Mouse (Mus musculus) small intestine, adult 2 months (tissue): ENCODE data around the gene 3110082J24Rik. TPM values are rescaled to one million over a fixed set of nuclear protein-coding genes. Genes with fewer than 3 reads are reported as not detected.

Source experiments
- H3K27ac ChIP-seq: fragments of 200-500 bp; 2 replicates; pipeline ENCODE4 v1.5.1; 2012; ENCODE audit warnings: low read depth, low read length, control low read depth, inconsistent platforms; ENCODE audit not compliant: insufficient read depth
- H3K27me3 ChIP-seq: fragments of 200-500 bp; 2 replicates; pipeline ENCODE4 v1.6.1; 2012; ENCODE audit warnings: mild to moderate bottlenecking, moderate library complexity, low read length, inconsistent platforms; ENCODE audit not compliant: control insufficient read depth, insufficient read depth
- H3K36me3 ChIP-seq: fragments of 200-500 bp; 2 replicates; pipeline ENCODE4 v1.6.1; 2012; ENCODE audit warnings: mild to moderate bottlenecking, low read length, control low read depth, inconsistent platforms; ENCODE audit not compliant: control insufficient read depth, insufficient read depth
- H3K4me1 ChIP-seq: fragments of 200-500 bp; 2 replicates; pipeline ENCODE4 v1.6.1; 2012; ENCODE audit warnings: low read length, inconsistent platforms, mixed read lengths; ENCODE audit not compliant: control insufficient read depth, insufficient read depth, insufficient read length
- H3K4me3 ChIP-seq: fragments of 200-500 bp; 2 replicates; pipeline ENCODE4 v1.5.1; 2012; ENCODE audit warnings: low read depth, mild to moderate bottlenecking, control low read depth, inconsistent platforms, low read length, moderate library complexity
- CTCF ChIP-seq: fragments of 200-500 bp; IDR thresholded peaks from 2 replicates; pipeline ENCODE4 v1.5.1; 2012; ENCODE audit warnings: low read depth, mild to moderate bottlenecking, control low read depth, inconsistent platforms, low read length, moderate library complexity, mixed read lengths; ENCODE audit not compliant: insufficient replicate concordance, insufficient read length; ENCODE audit errors: extremely low read depth
- POLR2A ChIP-seq: fragments of 200-500 bp; IDR thresholded peaks from 2 replicates; pipeline ENCODE4 v1.6.1; 2012; ENCODE audit warnings: low read depth, mild to moderate bottlenecking, control low read depth, inconsistent platforms, low read length, moderate library complexity
- WGBS: fragments of 180-500 bp; shearing (Covaris S2); methylation state at CpG from one replicate; pipeline ENCODE4 v1.1.7; 2018; 5-methylcytosine and 5-hydroxymethylcytosine counted together
- polyA plus RNA-seq: library from polyadenylated mRNA; depleted of rRNA; stranded (reverse); fragments of >200 nt; gene quantifications from 2 replicates; pipeline ENCODE4 v1.2.3, GENCODE M21; 2012

3110082J24Rik gene
- polyA plus RNA-seq, 1 experiment = not detected

GRCm38 (mm10) chr5:30115718-30116117 lies 9.8 kb upstream of the 3110082J24Rik start:
- 75% methylated on average over 10 of the region's 10 CpGs for WGBS
- peaks cover 14% of the 10 kb centered on the region for H3K27me3 ChIP-seq
- no peak for TF ChIP-seq CTCF
- TF ChIP-seq POLR2A = no peak
- no peak overlapping the region for H3K4me3 ChIP-seq
- peaks cover 24% of the 10 kb centered on the region for H3K36me3 ChIP-seq
- peaks cover 11% of the 10 kb centered on the region for H3K4me1 ChIP-seq
- no peak overlapping the region for H3K27ac ChIP-seq

- Histone ChIP-seq H3K27me3 (peaks cover 14% of the 10 kb centered on the region), H3K4me3 (peak overlapping the region; percentile 57), H3K27ac (no peak overlapping the region), H3K4me1 (peaks cover 6% of the 10 kb centered on the region), H3K36me3 (peaks cover 16% of the 10 kb centered on the region)
- 2% methylated on average over 28 of the region's 28 CpGs for WGBS
- TF ChIP-seq POLR2A (no peak), CTCF (no peak)
These were observed 8.9 kb upstream of the 3110082J24Rik start for GRCm38 (mm10) chr5:30114761-30115140.

DNA sequence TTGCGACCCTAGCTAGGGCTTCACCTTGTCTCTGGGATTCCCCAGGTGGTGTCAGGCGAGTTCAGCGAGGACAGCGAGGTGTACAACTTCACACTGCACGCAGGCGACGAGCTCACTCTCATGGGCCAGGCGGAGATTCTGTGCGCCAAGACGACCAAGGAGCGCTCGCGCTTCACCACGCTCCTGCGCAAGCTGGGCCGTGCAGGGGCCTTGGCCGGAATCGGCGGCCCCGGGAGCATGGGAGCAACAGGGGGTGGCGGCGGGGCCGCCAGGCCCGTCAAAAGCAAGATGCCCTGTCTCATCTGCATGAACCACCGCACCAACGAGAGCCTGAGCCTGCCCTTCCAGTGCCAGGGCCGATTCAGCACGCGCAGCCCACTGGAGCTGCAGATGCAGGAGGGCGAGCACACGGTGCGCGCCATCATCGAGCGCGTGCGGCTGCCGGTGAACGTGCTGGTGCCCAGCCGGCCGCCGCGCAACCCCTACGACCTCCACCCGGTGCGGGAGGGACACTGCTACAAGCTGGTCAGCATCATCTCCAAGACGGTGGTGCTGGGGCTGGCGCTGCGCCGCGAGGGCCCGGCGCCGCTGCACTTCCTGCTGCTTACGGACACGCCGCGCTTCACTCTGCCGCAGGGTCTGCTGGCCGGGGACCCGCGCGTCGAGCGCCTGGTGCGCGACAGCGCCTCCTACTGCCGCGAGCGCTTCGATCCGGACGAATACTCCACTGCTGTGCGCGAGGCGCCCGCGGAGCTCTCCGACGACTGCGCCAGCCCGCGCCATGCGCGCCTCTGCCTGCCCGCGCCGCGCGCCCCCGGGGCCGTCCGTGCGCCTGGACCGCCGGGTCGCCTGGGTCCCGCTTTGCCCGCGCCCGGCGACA lies 8.2 kb upstream of the 3110082J24Rik start:
- peak overlapping the region; percentile 57 for H3K4me3 ChIP-seq
- peaks cover 14% of the 10 kb centered on the region for H3K27me3 ChIP-seq
- H3K27ac ChIP-seq = no peak overlapping the region
- TF ChIP-seq CTCF (no peak), POLR2A (no peak)
- peaks cover 6% of the 10 kb centered on the region for H3K4me1 ChIP-seq
- WGBS = 2% methylated on average over 103 of the region's 103 CpGs
- H3K36me3 ChIP-seq = peaks cover 10% of the 10 kb centered on the region

- peaks cover 6% of the 10 kb centered on the region for H3K4me1 ChIP-seq
- no peak overlapping the region for H3K27ac ChIP-seq
- TF ChIP-seq CTCF (peak; percentile 38; the same call in 1 of the 2 replicates), POLR2A (no peak)
- no peaks in the 10 kb centered on the region for H3K36me3 ChIP-seq
- H3K4me3 ChIP-seq = no peak overlapping the region
- 31% methylated on average over 3 of the region's 3 CpGs for WGBS
- peaks cover 17% of the 10 kb centered on the region for H3K27me3 ChIP-seq
These were observed 6.7 kb upstream of the 3110082J24Rik start for GRCm38 (mm10) chr5:30112533-30113068.

GRCm38 (mm10) chr5:30111771-30112170 lies 5.9 kb upstream of the 3110082J24Rik start:
- H3K36me3 ChIP-seq = no peaks in the 10 kb centered on the region
- TF ChIP-seq POLR2A = no peak
- TF ChIP-seq CTCF = no peak
- WGBS = 66% methylated on average over 3 of the region's 3 CpGs
- no peak overlapping the region for H3K27ac ChIP-seq
- no peak overlapping the region for H3K4me3 ChIP-seq
- peaks cover 6% of the 10 kb centered on the region for H3K4me1 ChIP-seq
- peaks cover 17% of the 10 kb centered on the region for H3K27me3 ChIP-seq

DNA sequence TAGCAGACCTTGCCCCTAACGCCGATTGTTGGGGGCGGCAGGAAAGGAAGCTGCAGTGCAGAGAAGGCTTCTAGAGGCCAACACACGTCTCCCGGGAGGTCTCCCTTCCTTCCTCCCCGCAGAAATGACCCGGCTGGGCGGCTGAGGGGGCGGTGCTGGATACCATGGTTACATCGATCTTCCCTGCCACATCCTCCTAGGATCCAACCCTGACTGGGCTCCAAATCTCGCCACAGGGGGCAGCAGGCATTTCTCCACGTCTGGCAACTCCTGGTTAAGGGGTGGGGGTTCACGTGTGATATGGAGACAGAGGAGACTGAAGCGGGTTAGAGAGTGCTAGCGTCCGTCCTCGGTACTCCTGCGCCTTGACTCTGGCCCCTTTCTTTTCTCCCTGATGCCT lies 5.2 kb upstream of the 3110082J24Rik start:
- H3K4me1 ChIP-seq = peaks cover 6% of the 10 kb centered on the region
- H3K36me3 ChIP-seq = no peaks in the 10 kb centered on the region
- no peak overlapping the region for H3K4me3 ChIP-seq
- H3K27ac ChIP-seq = no peak overlapping the region
- WGBS = 22% methylated on average over 18 of the region's 18 CpGs
- no peak for TF ChIP-seq POLR2A
- peaks cover 23% of the 10 kb centered on the region for H3K27me3 ChIP-seq

GRCm38 (mm10) chr5:30110371-30111060 lies 4.6 kb upstream of the 3110082J24Rik start:
- no peak overlapping the region for H3K27ac ChIP-seq
- peaks cover 29% of the 10 kb centered on the region for H3K27me3 ChIP-seq
- H3K4me3 ChIP-seq = no peak overlapping the region
- peaks cover 6% of the 10 kb centered on the region for H3K4me1 ChIP-seq
- no peaks in the 10 kb centered on the region for H3K36me3 ChIP-seq
- WGBS = 41% methylated on average over 22 of the region's 22 CpGs
- TF ChIP-seq POLR2A = no peak
- TF ChIP-seq CTCF = no peak
